Mouse (Mus musculus) bone marrow, adult 2 months (tissue): ENCODE data around the gene Cog2.

Experiments used
- CTCF ChIP-seq: fragments of 200-500 bp; IDR thresholded peaks from 2 replicates; pipeline ENCODE4 v1.5.1; 2011; ENCODE audit warnings: low read length, control low read depth; ENCODE audit not compliant: control insufficient read depth, insufficient read depth
- POLR2A ChIP-seq: fragments of 200-500 bp; IDR thresholded peaks from 2 replicates; pipeline ENCODE4 v1.6.1; 2011; ENCODE audit warnings: low read depth, mild to moderate bottlenecking, control low read depth, low read length, borderline replicate concordance; ENCODE audit not compliant: control insufficient read depth

GRCm38 (mm10) chr8:124517142-124517541, 3.4 kb upstream of the Cog2 start:
- TF ChIP-seq CTCF (no peak), POLR2A (no peak)
